Mouse (Mus musculus) embryo, embryonic 9.5 days (tissue): ENCODE data around the gene Slc1a7.
A peak's percentile ranks its signal among the peaks of the same experiment; 100 is the strongest.

Source experiments
- DNase-seq: peaks from one replicate; pipeline ENCODE4 v3.0.0-alpha.2; 2017; ENCODE audit errors: extremely low spot score

Gene Slc1a7

DNA sequence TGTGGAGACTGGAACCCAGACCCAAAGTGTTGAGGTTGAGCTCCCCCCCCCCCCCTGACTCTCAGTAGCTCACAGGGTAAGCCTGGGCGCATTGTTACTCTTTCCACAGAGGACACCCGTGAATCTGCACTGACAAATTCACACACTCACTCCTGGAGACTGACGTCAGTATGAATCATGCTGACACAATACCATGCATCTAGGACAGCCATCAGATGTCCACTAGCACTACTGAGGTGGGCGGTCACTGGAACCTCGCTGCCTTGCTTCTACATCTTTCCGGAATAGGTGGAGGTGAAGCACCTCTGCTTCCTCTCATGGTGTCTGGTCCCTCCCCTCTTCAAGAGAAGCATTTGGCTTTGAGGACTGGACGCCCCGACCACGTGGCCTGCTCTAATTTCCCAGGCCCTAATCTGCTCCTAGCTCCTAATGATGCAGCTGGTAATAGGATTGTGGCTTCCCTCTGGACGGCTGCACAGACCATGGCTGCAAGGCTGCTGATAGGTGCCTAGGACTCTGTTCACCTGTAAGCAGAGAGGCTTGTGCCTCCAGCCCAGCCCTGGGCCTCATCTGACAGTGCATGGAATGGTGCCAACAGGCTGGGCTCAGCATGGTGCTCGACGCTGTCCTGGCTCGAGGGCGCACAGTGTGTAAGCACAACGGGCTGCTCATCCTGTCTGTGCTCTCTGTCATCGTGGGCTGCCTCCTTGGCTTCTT, at the start of gene Slc1a7:
TSS of gene Slc1a7 (plus strand) at position 367 of the 717 bp plus-strand sequence.
- DNase-seq, result no peak

DNA sequence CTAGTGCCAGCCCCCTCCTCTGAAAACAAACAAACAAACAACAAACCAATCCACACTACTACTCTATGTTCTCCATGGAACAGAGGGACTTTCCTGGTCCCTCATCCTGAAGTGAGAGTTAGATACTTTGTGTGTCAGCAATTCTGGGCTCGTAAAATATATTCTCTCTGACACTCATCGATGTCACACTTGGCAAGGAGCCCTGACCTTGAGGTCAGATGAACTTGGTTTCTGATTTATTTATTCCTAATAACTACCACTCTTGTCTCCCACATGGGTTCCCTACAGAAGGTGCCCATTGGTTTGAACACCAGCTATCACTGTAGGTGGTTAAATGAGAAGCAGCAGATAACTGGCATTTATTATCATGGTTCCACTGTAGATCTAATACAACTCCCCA, 47.8 kb upstream of the Slc1a7 start:
- DNase-seq, result no peak

DNA sequence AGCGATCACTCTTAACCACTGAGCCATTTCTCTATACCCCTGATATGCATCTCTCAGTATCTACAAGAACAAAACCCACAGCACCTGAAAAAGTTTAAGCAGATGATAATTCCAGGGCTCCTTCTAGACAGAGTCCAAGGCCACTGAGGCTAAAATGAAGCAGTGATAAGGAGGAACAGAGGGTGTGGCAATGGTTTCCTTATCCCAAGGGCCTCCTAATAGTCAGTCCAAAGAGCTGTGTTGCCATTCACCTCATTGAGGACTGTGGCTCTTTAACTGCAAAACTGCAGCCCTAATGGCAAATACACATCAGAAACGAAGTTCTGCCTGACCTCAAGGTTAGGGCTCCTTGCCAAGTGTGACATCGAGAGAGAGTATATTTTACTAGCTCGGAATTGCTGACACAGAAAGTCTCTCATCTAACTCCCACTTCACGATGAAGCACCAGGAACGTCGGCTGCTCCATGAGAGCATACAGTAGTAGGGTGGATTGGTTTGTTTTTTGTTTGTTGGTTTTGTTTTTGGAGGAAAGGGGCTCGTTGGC, 46.9 kb upstream of the Slc1a7 start:
- DNase-seq, result no peak

DNA sequence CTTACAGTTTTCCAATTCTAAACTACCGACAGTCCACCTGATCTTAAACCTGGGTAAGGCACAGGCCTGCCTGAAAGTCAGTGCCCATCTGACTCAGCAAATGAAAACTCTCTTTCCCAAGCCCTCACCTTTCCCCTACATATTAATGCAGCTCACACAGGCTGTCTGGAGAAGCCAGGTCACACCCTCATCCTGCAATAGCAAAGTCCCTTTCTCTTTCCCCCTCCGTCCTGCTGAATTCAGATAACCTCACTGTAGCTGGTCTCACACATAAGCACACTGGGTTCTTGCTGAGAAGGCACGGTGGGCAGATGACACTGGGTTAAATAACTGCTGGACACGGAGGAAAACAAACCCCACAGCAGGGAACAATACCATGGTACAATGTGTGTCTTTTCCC, 46.2 kb upstream of the Slc1a7 start:
- DNase-seq, result no peak

DNA sequence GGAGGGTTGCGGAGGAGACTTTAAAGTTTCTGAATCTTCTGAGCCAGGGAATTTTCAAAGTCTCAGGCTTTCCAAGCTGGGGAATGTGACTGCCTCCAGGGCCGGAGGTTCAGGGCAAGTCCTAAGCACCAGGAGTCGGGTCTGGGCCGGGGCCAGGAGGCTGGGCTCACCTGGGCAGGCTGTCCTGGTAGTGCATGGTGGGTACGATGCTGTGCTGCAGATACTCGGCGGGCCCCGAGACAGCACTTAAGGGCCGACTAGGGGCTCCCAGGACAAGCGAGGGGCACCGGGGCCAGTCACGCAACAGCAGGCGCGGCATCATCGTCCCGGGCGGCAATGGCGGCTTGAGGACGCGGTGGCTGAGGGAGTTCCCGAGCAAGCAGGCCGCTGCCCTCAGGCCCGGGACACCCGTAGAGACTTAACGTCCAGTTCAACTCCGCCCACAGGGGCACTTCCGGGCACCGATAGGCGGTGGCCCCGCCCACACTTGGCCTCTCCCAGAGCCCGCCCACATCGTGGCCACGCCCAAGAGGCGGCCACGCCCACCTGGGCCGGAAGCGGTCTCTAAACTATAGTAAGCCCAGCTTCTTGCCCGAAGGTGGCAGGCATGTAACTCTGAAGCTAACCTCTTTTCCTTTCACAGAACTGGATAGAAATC, 44.9 kb upstream of the Slc1a7 start, which contains the start of gene Cpt2:
TSS of gene Cpt2 (minus strand) at position 466 of the 658 bp plus-strand sequence.
- DNase-seq, result peak; percentile 98

DNA sequence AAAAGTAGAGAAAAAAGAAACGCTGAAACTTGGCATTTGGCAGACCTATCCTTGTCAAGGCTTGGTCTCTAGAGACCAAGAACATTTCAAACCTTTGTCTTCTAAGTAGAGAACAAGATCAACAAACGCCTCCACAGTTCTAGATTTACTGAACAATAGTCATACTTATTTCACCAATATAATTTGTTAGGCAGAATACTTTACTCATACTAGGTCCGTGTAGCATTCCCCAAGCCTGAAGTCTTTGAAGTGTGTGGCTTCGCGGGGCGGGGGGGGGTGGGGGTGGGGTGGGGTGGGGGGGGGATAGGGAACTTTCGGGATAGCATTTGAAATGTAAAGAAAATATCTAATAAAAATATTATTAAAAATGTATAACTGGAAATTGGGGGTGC, 44.3 kb upstream of the Slc1a7 start:
- DNase-seq, result no peak

DNA sequence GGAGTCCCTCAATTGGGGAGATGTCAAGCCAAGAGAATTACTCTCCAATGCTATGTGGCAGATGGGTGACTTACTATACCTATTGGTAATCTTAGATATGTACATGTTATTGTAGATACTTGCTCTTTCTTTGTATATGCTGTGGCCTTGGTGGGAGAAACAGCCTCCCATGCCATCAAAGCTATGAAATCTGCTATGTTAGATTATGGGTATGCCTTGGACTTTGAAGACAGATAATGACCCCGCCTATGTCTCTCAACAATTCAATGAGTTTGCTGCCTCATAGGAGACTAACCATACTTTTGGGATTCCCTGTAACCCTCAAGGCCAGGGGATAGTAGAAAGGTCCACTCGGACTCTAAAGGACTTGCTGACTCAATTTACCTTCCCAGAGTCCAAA, 39.9 kb upstream of the Slc1a7 start:
- DNase-seq, result no peak

DNA sequence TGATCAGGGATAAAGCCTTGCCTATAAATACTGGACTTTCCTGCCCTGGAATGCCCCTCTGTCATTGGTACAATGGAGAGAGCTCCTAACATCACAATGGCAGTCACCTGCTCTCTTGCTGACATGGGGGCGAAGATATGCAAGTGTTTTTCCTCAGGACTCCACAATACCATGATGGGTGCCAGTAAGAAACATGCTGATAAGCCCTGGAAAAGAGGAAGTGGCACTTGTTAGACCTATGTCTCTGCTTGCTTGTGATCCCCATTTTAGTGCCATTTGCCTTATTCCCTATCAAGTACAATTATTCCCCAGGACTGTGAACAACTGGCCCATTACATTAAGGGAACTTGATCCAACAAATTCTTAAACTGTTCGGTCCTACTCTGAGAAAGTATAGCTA, 39.4 kb upstream of the Slc1a7 start:
- DNase-seq, result no peak

DNA sequence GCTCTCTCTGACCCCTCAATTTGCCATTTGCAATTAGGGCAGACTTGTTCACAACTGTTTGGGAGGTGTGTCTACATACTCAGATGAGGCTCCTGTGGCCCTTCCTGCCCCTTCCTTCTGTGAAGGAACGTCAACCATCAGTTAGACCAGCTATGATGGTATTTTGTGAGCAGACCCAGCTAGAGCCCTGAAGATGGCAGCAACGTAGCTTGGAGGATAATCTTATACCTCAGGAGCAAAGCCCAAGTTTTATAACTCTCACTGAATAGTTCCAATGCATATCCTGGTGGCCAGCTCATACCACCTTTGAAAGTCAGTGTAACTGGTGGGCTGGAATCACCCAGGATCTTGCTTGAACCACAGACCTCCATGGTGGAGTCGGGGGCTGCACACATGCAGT, 36.7 kb upstream of the Slc1a7 start:
- DNase-seq, result no peak

DNA sequence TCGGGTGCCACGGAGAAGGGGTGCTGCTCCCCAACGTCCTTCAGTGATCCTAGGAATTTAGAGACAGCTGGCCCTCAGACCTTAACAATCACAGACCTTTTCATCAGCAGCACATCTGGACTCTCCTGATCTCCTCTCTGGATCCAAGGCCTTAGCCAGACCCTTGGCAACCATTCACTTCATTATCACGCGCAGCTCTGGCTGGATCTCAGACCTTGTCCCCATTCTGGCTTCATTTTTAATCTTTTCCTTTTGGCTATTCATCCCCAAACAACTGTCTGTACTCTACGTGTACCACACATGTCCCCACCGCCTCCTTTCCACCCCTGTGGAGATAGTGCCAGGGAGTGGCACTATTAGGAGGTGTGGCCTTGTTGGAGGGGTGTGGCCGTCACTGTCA, 34.9 kb upstream of the Slc1a7 start:
- DNase-seq, result no peak

DNA sequence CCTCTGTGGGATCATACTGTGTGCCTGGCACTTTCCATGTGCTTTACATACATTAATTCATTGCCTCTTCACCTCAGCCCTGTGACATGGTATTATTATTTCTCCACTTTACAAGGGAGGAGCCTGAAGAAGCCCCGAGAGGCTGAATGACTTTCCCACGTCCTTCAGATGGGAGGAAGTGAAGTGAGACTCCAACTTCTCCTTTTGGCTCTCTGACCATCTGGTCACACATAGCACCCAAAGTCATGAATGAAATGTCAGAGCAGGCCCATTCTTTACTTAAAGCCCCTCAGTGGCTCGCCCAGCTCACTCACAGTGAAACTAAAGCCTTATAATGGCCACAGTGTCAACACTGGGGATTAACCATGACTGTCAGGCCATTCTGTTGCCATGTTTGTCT, 32.9 kb upstream of the Slc1a7 start:
- no peak for DNase-seq

DNA sequence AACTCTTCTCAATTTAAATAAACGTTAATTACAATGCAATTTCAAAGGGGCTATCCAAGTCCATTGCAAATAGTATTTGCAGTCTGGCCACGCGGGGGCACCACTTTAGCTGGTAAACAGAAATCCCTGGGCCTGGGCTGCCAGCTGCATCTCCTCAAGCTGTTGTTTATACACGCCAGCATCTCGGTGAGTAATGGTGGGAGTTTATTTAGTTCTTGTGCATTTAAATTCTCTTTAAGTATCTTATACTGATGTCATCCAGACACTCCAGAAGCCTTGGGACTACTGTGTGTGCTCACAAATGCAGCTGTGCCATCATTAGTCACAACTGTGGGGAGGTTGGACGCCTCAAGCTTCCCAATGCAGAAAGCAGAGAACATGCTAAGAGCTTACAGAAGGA, 30.8 kb upstream of the Slc1a7 start:
- peak; percentile 38 for DNase-seq

DNA sequence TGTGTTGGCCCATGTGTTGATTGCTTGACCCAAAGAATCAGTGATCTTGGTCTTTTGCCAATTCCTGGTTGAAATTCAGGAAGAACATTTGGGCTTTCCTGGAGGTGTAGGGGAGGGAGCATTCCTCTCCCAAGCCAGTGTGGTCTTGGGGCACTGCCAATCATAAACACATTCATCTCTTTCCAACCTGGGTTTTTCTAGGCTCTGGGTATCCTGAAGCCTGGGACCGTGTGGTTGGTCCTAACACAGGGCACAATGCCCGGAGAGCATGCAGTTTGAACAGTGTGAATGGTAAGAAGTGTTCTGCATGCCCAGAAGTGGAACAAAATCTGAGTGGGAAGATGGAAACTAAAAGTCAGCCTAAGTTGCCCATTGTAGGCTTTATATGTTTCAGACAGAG, 30.0 kb upstream of the Slc1a7 start:
- DNase-seq, result no peak

DNA sequence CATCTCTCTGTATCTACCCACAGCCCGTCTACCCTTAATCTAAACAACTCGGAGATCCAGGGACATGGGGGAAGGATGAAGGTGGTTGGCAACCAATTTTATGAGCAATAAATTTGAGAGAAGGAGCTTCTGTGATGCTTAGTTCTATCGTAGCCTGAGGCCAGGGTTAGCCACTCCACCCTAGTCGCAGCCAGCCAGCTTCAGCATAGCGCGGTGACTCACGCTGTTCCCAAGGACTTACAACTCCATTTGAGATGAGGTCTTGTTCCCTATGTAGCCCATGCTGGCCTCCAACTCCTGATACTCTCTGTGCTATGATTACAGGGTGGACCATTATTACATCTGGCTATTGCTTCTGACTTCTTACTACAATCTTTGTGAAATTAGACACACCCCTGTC, 25.4 kb upstream of the Slc1a7 start:
- no peak for DNase-seq

DNA sequence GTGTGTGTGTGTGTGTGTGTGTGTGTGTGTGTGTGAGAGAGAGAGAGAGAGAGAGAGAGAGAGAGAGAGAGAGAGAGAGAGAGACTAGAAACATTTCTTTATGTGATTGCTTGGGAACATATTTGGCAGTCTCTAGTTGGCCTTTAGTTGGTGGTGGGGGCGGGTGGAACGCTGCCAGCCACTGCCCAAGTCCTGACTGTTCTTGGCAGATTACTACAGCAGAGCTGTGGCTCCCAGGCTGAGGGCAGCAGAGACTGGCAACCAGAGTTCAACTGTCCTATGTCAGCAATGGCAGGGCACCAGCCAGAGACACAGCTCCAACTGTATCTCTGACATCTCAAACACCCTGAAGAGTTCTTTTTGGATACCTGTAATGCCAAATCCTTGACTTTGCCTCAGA, 24.0 kb upstream of the Slc1a7 start:
- no peak for DNase-seq

DNA sequence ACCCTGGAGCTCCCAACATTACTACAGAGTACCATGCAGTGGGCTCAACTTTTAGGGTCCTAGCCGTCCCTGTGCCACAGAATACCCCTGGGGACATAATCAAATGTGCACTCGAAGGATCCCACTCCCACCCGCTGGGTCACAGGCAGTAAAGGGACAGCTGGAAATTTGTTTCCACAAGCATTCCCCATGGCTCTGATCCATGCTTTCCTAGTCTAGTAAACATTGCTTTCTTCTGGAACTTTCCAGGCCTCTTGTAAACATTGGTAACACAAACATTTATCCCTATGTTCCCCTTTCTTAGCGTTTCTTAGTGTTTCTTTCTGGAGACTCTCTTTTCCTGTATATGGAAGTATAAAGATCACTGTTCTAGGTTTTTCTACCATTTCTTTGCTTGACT, 18.2 kb upstream of the Slc1a7 start:
- DNase-seq, result no peak

DNA sequence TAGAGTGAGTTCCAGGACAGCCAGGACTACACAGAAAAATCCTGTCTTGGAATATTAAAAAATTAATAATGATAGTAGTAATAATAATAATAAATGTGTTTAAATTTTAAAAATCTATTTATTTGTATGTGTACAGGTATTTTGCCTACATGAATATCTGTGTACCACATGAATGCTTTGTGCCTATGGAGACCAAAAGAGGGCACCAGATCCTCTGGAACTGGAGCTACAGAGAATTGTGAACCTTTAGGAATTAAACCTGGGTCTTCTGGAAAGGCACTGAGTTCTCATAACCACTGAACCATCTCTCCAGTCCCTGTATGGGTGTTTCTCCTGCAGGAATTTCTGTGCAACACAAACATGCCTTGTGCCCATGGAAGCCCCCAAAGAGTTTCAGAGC, 15.3 kb upstream of the Slc1a7 start:
- no peak for DNase-seq

DNA sequence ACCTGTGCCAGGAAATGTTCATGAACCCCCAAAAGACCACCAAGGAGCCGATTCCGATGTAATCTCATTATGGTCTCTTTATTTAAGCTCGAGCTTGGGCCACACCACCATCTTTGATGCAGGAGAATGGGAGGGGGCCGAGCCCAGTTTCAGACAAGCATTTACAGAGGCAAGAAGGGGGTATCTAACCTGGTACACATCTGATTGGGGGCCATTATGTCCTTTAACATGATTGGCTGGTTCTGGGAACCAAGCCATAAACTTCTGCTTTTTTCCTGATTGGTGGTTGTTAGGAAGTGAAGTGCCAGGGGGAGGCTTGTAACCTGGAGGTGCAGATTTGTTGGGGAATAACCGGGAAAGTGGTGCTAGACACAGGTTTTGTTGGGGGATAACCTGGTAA, 12.4 kb upstream of the Slc1a7 start:
- no peak for DNase-seq

DNA sequence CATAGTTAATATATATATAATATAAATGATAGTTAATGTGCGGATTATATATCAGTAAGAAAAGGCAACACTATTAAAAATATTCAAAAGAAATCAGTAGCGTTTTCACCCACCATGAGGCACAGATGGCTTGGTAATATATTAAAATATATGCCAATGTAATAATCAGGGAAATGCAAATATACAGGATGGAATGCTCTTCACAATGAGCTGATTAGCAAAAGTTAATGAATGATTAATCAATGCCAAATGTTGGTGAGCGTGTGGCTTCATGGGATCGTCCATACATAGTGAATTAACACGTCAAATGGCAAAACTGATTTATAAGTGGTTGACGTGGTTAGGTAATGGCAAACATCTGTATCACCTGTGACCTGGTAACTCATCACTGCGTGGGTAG, 9.6 kb upstream of the Slc1a7 start:
- no peak for DNase-seq

DNA sequence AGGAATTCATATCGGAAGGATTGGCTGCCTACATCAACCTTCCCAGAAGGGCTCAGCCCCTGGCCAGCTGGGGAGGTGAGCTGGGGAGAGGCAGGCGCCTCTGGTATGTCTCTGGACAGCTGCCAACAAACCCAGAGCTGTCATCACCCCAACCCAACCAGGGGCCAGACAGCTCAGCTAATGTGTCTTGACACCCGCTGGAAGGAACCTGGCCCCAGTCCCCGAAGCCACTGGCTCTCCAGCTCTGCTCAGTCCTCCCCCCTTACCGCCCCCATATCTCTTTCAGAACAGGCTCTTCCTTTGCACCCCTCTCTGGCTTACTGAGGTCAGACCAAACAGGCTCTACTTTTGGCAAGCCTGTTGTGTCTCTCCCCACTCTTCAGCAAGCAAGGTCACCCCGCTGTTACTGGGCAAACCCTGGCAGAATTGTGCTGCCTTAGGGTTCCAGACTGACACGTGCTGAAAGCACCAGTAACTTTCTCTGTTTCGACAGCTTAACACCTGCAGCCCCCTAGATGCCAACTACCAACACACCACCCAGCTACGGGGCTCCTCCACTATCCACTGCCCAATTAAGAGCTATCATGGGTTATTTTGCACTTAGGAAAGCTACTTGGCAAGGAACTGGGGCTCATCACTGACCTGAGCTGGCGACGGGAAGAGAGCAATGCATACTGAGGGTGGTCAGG, 5.9 kb upstream of the Slc1a7 start:
- no peak for DNase-seq

DNA sequence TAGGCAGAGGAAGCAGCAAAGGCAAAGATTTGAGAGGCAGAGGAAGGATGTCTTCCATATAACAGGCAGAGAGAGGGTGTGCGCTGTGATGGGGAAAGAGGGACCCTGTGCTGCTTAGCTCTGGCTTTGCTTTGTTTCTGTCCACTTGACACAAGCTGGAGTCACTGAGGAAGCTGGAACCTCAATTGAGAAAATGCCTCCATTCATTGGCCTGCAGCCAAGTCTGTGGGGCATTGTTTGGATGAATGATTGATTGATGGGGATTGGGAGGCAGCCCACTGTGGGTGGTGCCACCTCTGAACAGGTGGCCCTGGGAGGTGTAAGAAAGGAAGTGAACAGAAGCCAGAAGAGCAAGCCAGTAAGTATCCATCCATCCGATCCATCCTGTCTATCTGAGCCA, 5.3 kb upstream of the Slc1a7 start:
- DNase-seq, result no peak

DNA sequence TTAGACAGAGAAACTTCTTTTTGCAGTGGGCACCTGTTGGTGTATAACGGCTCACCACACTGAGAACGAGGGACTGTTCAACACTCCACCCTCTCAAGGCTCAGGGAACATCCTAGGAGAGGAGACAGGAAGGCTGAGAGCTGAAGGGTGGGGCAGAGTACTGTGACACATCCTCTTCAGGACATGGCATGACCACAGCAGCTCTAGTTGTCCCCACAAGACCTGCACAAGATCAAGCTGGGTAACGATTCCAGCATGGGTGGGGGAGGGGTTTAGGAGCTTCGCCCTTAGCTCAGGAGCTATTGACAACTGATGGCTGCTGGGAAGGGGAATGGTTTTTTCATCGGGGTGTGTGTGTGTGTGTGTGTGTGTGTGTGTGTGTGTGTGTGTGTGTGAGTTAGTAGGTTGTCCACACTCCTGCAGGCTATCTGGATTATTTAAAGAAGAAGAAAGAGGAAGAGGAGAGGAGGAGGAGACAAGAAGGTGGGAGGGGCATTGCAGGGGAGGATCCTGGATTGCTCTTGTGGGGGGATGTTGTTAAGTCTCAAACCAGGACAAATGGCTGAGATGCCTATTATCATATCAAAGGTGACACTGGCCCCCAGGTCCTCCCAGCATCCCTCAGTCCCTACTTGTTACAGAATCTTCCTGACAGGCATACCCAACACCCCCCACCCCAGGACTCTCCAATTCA, 1.6 kb upstream of the Slc1a7 start:
- DNase-seq, result no peak
